Mouse (Mus musculus) left cerebral cortex, adult 8-10 months (tissue): ENCODE measurements around the gene Six4. TPM values are rescaled to one million over a fixed set of nuclear protein-coding genes. Genes with fewer than 3 reads are reported as not detected.
"Not testable (repeated sequence)": the region's sequence is repeated elsewhere in the genome, so short reads cannot be mapped to it uniquely, and the experiment has no call there.

Experiments used
- DNase-seq, 2 experiments: peaks; one replicate each; pipeline ENCODE4 v3.0.0; 2022; ENCODE audit warnings: low spot score in 2 of 2
- total RNA-seq, 4 experiments: library from RNA; stranded (reverse); gene quantifications; 2 replicates each; pipeline ENCODE4 v1.2.4; 2022

Gene Six4
- 1 to 10 TPM; 2.1 to 2.4 (median 2.2) TPM for total RNA-seq

DNA sequence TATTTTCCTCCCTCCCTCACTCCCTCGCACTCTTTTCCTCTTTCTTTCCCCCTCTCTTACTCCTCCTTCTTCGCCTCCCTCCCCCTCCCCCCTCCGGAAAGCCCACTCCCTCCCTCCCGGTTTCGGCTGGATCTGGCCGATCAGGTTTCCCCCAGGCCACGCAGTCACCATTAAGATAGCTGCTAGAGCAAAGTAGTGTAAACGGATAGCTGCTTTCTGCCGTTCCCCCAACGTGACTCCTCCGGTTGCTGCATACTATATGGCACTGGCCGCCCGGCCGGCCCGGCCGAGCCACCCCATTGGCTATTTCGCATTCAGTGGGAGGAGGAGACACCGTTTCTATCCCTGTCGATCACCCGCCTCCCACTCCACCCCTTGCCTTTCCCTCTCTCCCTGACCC lies at the start of gene Six4:
Six4 (minus strand) TSS at position 261 of the 400 bp plus-strand sequence.
- peak; percentile 27 to 54 for DNase-seq

DNA sequence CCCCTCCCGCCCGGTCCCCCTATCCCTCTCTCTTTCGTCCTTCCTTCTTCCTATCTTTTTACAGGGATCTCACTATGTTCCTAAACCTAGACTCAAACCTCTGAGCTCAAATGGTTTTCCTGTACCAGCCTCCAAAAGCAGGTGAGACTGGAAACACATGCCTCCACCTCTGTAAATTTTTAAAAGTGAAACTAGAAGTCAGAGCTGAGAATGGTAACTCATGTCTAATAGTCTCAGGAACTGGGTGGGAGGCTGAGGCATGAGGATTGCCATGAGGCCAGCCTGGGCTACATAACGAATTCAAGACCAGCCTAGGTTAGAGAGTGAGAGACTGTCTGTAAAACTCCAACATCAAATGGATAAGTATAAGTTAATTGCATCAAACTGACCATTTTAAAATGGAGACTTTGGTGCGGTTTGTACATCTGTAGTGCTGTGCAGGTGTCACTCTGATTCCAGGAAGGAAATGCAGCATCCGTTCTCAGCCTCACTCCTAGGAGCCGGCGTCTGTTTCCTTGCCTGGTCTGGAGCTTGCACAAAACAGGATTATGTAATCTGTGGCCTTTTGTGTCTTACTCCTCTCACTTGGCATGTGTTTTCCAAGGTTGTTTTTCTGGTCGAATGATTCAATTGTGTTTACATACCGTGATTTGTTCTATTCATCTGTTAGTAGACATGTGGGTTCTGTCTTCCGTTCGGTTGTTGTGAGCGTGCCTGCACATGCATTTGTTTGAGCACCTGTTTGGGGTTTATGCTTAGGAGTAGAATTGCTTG lies 49.3 kb upstream of the Six4 start:
- no peak for DNase-seq

DNA sequence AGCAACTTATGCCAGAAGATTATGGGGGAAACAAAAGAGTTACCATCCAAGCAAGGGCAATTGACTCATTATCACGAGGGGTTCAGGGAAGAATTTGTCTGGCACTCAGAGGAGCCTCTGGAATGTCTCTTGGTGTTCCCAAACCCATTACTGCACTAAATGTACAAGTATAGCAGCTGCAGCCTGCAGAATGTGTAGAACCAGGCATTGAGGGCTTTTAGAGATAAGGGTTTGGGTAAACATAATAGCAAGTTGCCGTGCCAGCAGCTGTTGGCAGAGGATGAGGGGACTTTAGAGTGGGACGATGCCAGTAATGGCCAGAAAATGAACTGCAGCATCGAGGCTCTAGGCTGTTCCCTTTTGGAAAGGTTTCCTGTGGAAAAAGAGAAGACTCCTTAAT lies 47.1 kb upstream of the Six4 start:
- DNase-seq = no peak

DNA sequence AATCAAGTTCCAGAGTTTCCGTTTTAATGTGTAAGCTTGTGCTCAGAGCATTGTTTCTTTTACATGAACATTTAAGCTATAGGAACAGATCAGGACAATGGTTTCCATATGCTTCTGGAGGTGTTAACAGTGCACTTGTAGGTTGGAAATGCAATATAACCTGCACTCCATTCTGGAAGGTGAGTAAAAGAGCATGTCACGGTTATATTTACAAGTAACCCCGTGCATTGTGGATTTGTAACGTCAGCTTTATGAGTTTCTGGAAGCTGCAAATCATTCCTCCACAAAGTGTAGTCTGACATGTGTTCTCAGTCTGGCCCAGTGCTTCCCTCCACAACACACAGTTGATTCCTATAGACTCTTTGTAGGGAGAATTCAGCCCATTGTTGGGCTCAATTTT lies 40.9 kb upstream of the Six4 start:
- DNase-seq = no peak

DNA sequence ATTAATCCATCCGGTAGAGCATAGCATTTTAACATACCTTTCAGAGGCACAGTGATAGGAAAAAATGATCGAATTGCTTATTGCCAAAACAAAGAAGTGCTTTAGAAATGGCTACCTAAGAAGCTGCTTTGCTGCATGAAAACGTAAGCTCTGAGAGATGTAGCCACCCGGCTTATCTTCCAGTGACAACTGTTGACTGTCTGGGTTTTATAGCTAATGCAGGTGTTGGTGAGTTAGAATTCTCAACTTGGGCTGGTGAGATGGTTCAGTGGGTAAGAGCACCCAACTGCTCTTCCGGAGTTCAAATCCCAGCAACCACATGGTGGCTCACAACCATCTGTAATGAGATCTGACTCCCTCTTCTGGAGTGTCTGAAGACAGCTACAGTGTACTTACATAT lies 37.8 kb upstream of the Six4 start:
- not testable (repeated sequence) for DNase-seq

DNA sequence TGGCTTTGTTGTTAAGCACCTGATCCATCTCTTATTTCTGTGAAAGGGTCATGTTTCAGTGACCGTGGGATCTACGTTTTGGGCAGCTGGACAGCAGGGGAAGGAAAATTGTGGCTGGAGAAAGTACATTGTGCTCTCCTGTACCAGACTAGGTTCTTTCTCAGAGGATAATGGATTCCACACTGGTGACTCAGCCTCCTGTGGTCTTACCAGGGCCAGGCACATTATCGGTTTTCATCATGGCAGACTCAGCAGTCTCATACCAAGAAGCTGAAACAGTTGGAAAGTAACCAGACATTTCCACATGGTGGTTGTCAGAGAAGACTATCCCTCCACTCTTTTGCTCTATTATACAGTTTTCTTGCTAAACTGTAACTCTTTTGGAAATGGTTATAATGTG lies 34.0 kb upstream of the Six4 start:
- no peak for DNase-seq

DNA sequence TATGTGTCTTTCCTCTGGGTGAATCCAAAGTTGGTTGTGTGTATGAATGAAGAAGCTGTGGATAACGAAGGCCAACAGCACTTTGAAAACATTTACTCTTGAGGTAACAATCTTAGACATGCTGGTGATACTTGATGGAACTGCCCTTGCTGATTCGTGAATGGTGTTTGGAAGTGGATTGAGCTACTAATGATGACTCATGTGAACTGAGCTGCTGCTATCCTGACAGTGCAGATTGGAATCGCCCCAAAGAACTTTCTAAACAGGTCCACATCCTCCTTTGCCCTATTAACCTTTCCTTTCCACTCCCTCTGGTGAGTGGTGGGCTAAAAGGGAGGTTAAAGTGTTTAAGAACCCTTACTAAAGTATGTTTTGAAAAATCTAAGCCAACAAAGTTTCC lies 27.5 kb upstream of the Six4 start:
- DNase-seq = no peak

DNA sequence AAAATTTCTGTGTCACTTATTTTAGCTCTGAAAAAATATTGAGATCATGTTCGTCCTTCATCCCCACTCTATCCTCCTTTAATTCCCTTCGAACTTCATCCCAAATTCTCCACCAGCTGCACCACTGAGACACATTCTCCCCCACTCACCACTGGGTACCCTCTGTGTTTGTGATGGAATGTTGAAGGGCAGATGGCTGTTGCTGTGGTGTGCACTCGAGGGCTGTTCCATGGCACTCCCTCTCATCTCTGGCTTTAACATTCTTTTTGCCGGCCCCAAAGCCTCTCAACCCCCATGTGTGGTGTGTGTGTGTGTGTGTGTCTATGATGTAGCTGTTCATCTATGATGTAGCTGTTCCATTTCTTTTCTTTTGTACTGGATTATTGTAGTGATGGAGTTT lies 12.0 kb upstream of the Six4 start:
- no peak for DNase-seq

DNA sequence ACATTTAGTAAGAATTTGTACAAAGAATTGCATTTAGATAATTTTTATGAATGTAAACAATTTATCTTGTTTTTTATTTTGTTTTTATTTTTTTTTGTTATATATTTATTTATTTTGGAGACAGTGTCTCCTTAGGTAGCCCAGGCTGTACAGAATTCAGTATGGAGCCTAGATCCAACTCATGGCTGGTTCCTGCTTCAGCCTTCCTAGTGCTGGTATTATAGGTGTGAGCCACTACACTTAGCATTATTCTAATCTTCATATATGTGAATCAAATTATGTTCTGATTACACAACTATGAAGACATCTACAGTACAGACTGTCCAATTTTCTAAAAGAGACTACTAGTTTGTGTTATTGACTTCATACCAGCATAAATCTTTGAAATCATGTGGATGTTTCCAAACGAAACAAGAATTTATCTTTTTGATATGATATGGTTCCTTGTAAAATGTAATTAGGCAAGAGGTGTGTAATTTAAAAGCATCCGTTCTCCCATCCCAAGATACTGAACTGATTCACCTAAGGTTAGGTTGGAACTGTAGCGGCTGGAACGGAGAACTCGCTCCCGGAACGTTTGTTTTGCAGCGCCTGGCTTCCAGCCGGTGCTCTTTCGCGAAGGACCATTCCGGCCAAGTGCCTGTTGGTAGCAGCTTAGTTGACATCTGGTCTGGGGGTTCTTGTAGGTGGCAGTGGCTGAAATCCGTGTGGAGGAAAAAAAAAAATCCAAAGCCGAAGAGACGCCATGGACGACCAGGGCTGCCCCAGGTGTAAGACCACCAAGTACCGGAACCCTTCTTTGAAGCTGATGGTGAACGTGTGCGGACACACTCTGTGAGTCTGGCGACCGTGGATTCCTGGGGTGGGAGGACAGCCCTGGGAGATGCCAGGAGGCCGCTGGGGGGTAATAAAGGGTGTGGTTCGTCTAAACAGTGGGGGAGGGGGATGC lies 10.1 kb upstream of the Six4 start, which contains the start of gene Mnat1:
Mnat1 (plus strand) TSS at position 625 of the 949 bp plus-strand sequence.
- DNase-seq = peak; percentile 46 to 85

DNA sequence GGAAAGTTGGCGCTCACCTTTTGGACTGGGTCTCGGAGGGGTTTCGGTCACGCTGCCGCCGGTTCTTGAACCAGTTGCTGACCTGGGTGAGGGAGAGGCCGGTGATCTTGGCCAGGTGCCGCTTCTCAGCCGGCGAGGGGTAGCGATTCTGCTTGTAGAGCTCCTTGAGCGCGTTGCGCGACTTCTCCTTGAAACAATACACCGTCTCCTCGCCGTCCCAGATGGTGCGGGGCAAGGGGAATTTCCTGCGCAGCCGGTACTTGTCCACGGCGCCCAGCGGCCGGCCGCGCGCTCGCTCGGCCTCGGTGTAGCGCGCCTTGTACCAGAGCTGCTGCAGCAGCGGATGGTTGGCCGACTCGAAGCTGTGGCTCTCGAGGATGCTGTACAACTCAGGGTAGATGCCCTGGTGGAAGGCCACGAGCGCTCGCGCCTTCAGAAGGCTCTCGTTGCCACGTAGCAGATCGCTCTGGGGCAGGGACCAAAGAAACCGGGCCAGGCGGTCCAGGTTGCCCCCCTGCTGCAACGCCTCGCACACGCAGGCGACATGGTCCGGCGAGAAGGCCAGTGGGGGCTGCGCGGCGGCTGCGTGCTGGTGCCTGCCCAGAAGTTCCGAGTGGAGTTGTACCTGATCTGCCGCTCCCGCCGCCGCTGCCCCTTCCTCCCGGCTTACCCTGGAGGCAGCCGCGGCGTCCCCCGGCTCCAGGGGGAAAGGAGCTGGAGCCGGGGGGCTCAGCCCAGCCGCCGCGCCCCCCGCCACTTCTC lies 749 bp downstream of the Six4 start:
- peak; percentile 7 to 18 for DNase-seq

DNA sequence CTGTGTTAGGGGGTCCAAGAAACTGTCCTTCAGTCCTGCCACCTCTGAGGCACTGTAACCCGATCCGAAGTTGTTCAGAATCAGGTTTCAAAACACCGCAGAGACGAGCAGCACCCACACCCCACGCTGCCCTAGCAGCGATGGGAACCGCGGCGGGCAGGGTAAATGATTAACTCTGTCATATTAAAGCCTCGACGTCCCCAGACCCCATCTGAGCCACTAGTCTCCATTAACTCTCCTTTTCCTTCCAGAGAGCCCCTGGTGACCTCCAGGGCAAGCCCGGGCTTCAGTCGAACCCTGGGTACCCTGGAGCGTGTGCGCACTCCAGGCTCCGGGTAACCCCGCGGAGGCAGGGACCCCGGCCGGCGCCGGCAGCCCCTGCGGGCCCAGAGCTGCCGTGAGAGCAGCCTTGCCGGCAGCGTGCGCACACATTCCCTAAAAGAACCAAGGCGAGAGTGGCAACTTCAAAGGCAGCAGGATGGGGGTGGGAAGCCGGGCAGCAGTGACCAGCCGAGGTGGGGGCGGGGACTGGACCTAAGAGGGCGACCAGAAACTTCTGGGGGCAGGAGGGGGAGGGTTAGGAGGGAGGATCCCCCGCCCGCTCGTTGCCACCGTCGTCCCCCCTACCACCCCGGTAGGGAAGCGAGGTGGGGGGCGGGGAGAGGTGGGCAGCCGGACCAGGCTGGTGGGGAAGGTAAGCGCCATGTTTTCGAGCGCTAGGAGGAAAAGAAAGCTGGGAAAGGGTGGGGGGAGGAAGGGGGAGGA lies 1.5 kb downstream of the Six4 start:
- DNase-seq = peak in 1 of 2 experiments; percentile 5

DNA sequence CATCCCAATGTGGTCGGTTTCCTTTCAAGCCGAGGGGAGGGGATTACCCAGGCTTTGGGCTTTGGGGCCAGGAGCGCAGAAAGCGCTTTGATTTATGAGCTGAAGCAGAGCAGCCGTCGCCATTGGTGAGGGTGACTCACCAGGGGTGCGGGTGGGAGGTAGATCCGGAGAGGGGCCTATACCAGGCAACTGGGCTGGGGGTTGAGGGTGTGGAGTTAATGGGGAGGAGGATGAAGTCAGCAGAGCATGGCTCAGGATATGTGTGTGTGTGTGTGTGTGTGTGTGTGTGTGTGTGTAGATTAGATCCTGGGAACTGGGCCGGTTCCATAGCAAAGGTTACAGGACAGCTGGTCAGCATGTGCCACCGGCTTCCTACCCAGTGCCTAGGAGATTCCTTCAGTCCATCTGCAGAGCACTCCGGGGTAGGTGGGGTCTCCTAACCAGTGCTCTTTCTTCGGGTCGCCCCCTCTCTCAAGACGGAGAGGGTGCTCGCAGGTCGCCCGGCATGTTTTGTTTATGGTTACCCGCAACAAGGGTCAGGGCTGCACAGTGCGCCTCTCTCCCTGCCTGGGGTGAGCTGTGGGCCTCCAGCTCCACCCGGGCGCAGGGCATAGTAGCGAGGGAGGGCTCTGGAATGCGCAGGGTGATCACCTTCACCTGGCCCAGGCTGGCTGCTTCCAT lies 2.7 kb downstream of the Six4 start:
- DNase-seq = peak in 1 of 2 experiments; percentile 14

DNA sequence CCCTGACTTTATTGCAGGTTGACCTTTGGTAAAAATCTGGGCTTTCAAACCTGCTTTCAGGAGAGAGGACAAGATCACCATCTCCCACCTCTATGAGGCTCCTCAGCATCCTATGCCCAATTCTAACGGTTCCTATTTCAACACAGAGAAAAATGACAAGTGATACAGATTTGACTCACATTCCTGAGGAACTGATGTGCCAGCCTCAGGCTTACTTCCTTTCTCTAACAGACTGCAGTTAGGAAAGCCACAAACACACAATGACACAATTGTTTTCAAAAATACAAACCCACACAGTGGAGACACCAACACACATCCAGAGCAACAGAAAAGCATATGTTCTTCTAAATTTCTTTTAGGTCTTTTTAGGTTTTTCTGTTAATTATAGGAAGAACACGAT lies 5.4 kb downstream of the Six4 start:
- no peak for DNase-seq

DNA sequence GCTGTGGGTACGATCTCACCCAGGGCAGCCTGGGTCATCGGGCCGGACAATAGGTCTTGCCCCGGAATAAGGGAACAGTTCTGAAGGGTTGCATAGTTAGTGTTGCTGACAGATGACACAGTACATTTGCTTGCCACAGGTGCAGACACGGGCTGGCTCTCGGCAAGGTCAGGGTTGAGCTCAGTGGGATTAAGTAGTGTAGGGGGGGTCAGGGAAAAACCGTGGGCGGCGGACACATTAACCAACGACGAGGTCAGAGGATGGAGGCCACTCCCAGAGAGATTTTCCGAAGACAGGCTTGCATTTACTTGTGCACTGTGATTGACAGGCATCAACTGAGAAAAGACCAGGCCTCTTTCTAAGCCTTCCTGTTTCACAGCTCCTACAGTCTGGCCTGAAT lies 9.5 kb downstream of the Six4 start:
- DNase-seq = no peak

DNA sequence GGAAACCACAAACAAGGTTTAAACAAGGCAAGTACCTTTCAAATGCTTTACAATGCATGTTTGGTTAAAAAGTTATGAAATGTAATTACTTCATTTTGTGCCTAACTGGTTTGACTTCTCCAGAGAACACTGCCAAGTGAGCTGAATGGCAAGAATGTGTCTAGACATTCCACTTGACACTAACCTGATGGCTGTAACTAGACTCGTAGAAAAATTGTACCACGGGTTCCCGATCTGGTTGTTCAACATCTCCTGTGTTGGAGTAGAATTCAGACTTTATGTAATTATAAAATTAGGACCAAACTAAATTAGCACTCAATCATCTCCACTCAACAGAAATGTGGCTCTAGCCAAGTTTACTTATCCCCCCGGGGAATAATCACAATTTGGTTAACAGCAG lies 14.7 kb downstream of the Six4 start:
- no peak for DNase-seq

DNA sequence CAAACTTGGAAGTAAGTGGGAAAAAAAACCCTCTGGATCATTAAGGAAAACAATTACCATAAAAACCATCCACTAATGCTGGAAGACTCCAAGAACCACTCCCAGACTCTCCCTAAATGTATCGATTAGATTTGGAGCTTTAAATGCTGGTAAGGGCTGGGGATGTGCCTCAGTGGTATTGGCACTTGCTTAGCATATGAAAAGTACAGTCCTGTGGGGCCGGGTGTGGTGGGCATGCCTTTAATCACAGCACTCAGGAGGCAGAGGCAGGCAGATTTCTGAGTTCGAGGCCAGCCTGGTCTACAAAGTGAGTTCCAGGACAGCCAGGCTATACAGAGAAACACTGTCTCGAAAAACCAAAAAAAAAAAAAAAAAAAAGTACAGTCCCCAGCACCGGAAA lies 17.1 kb downstream of the Six4 start:
- not testable (repeated sequence) for DNase-seq

DNA sequence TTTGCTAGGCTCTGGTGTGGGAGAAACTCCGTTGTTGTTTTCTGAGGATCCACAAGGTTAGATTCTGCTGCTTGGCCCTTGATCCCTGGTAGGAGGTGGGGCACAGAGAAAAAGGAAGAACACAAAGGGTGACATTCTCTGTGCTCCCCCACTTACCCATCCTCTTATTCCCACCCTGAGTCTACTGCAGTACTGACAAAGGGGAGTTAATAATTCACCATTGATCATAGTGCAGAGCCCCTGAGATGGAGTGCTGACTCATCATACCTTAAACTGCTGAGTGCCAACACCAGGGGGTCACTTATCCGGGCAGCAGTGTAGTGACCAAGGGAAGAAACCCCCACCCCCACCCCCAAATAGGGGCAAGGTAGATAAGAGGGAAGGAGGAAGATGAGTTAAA lies 18.7 kb downstream of the Six4 start:
- DNase-seq = no peak

DNA sequence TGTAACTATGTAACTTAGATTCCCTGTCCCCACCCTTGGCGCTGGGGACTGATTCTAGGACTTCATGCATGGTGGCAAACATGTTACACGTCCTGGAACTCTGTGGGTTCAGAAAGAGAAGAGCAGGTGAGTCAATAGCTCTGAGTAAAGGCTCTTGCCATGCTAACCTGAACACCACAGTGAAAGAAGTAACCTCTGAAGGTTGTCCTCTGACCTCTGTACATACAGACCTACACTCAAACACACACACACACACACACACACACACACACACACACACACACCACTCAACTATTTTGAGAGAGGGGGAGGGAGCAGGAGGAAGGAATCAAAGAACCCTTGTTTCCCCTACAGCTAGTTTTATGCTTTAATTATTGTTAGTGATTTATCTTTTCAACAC lies 19.1 kb downstream of the Six4 start:
- DNase-seq = no peak

DNA sequence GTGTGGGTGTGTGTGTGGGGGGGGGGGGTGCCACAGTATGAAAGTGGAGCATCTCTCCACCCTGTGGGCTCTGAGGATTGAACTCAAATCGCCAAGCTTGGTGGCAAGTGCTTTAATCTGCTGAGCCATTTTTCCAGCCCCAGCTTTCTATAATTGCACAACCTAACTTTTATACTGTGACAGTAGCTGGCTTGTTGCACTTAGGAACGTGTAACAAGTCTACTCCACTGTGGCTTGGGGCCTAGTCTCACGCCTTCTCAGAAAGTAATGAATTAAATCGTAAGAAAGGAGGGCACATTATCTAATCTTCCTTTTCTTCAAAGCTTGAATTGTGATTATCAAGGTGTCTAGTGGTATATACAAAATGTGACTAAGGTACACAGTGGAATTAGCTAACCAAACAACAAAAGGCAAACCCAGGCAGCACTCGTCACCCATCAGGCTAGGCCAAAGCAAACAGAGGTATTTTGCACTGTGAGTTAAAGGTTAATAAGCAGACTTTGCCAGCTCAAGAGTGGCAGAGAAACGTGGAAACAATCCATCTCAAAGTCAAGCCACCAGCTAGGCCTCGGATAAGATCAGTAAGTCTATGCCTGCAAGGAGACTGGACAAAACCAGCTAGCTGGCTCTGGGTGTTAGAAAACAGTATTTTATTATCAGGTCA lies 22.5 kb downstream of the Six4 start:
- DNase-seq = no peak

DNA sequence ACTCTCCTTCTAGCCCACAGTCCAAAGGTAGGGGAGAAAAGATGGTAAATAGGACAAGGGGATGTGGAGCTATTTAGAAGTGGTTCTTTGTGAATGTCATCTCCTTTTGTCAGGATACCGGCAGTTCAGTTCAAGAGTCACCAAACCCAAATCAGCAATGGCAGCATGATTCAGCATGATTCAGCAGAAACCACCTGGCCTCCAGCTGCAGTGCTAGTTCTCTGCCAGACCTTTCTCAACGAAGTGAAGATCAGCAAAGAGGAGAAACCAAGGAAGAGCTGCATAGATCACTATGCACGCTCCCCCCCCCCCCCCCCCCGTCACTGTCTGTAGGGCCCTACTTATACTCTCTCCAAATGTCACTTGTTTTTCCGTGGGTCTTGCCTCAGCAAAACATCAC lies 24.3 kb downstream of the Six4 start:
- no peak for DNase-seq
